Mouse (Mus musculus) midbrain, postnatal 0 days (tissue): ENCODE measurements at regions not wholly inside any gene's neighbourhood (a gene's known extent, or its start where the extent isn't known, plus 50 kb on each side); places are given as distances from the start of the nearest gene placed in this dataset.

Experiments used
- ATAC-seq: fragments of 200-750 bp; cut with Nextera tagmentation; 2 replicates; pipeline ENCODE4 v1.8.0; 2017; ENCODE audit warnings: moderate number of reproducible peaks, mild to moderate bottlenecking, moderate TSS enrichment, moderate library complexity; ENCODE audit not compliant: low FRiP score
- DNase-seq: peaks from one replicate; pipeline ENCODE4 v3.0.0-alpha.2; 2015; ENCODE audit warnings: low spot score
- H3K27ac ChIP-seq: fragments of 300-500 bp; sonication (generic); 2 replicates; pipeline ENCODE4 v1.5.1; 2014; ENCODE audit warnings: low read depth, mild to moderate bottlenecking, low read length, mixed read lengths
- H3K27me3 ChIP-seq: fragments of 300-500 bp; sonication (generic); 2 replicates; pipeline ENCODE4 v1.6.1; 2014; ENCODE audit warnings: low read length, control low read depth, mixed read lengths; ENCODE audit not compliant: insufficient read depth
- H3K36me3 ChIP-seq: fragments of 300-500 bp; sonication (generic); 2 replicates; pipeline ENCODE4 v1.6.1; 2014; ENCODE audit warnings: low read length, control low read depth, mixed read lengths; ENCODE audit not compliant: insufficient read depth
- H3K4me1 ChIP-seq: fragments of 300-500 bp; sonication (generic); 2 replicates; pipeline ENCODE4 v1.6.1; 2014; ENCODE audit warnings: mild to moderate bottlenecking, control low read depth, antibody characterized with exemption, low read length, mixed read lengths; ENCODE audit not compliant: insufficient read depth
- H3K4me2 ChIP-seq: fragments of 300-500 bp; sonication (generic); 2 replicates; pipeline ENCODE4 v1.6.1; 2014; ENCODE audit warnings: low read depth, mild to moderate bottlenecking, low read length, mixed read lengths; ENCODE audit not compliant: poor library complexity, severe bottlenecking
- H3K4me3 ChIP-seq: fragments of 300-500 bp; sonication (generic); 2 replicates; pipeline ENCODE4 v1.5.1; 2014; ENCODE audit warnings: low read depth, mild to moderate bottlenecking, low read length, moderate library complexity
- H3K9ac ChIP-seq: fragments of 300-500 bp; sonication (generic); replicated peaks from 2 replicates; pipeline ENCODE4 v1.6.1; 2014; ENCODE audit warnings: mild to moderate bottlenecking, low read length, moderate library complexity, mixed read lengths; ENCODE audit not compliant: poor library complexity, severe bottlenecking
- H3K9me3 ChIP-seq: fragments of 300-500 bp; sonication (generic); 2 replicates; pipeline ENCODE4 v1.6.1; 2016; ENCODE audit warnings: low read length, control low read depth
- CTCF ChIP-seq: IDR thresholded peaks from 2 replicates; pipeline ENCODE4 v1.5.1; 2016; ENCODE audit warnings: antibody characterized with exemption, mild to moderate bottlenecking
- WGBS: fragments of 180-500 bp; shearing (Covaris S2); extraction: QIAGEN DNeasy Blood & Tissue Kit; methylation state at CpG from one replicate; pipeline ENCODE4 v1.1.7; 2014; 5-methylcytosine and 5-hydroxymethylcytosine counted together

GRCm38 (mm10) chr12:88605939-88606338 is 116.7 kb upstream of the Nrxn3 start:
- no peak overlapping the region for H3K4me3 ChIP-seq
- ATAC-seq (no peak), DNase-seq (no peak)
- no peak for TF ChIP-seq CTCF
- H3K9me3 ChIP-seq = no peaks in the 10 kb centered on the region
- H3K4me2 ChIP-seq = no peak overlapping the region
- H3K4me1 ChIP-seq = no peaks in the 10 kb centered on the region
- H3K9ac ChIP-seq = no peak overlapping the region
- no peak overlapping the region for H3K27ac ChIP-seq
- no peaks in the 10 kb centered on the region for H3K36me3 ChIP-seq
- no peaks in the 10 kb centered on the region for H3K27me3 ChIP-seq

GRCm38 (mm10) chr12:88620084-88620483 is 102.6 kb upstream of the Nrxn3 start:
- 34% methylated on average over 2 of the region's 2 CpGs for WGBS
- TF ChIP-seq CTCF = peak; percentile 45
- no peak overlapping the region for H3K4me2 ChIP-seq
- no peak overlapping the region for H3K27ac ChIP-seq
- no peaks in the 10 kb centered on the region for H3K36me3 ChIP-seq
- no peak overlapping the region for H3K9ac ChIP-seq
- H3K9me3 ChIP-seq = no peaks in the 10 kb centered on the region
- DNase-seq (peak; percentile 27), ATAC-seq (no peak)
- H3K4me1 ChIP-seq = no peaks in the 10 kb centered on the region
- H3K27me3 ChIP-seq = no peaks in the 10 kb centered on the region
- H3K4me3 ChIP-seq = no peak overlapping the region

- Histone ChIP-seq H3K9me3 (no peaks in the 10 kb centered on the region), H3K27me3 (no peaks in the 10 kb centered on the region), H3K27ac (no peak overlapping the region), H3K4me1 (no peaks in the 10 kb centered on the region), H3K4me3 (no peak overlapping the region), H3K36me3 (no peaks in the 10 kb centered on the region), H3K9ac (no peak overlapping the region), H3K4me2 (no peak overlapping the region)
- ATAC-seq = no peak
- no peak for TF ChIP-seq CTCF
- DNase-seq = no peak
These were observed 78.4 kb upstream of the Nrxn3 start for GRCm38 (mm10) chr12:88644281-88644680.

- H3K4me3 ChIP-seq = no peak overlapping the region
- no peaks in the 10 kb centered on the region for H3K36me3 ChIP-seq
- DNase-seq (no peak), ATAC-seq (no peak)
- no peak overlapping the region for H3K4me2 ChIP-seq
- no peak for TF ChIP-seq CTCF
- WGBS = 72% methylated on average over 3 of the region's 3 CpGs
- no peaks in the 10 kb centered on the region for H3K9me3 ChIP-seq
- no peak overlapping the region for H3K27ac ChIP-seq
- no peak overlapping the region for H3K9ac ChIP-seq
- H3K27me3 ChIP-seq = no peaks in the 10 kb centered on the region
- no peaks in the 10 kb centered on the region for H3K4me1 ChIP-seq
These were observed 70.5 kb upstream of the Nrxn3 start for GRCm38 (mm10) chr12:88652001-88652719.
